Mouse (Mus musculus) embryo, embryonic 10 days (tissue): Measurements from ENCODE around the gene Kcnd3.
A peak's percentile ranks its signal among the peaks of the same experiment; 100 is the strongest.

Experiments
- DNase-seq: peaks from one replicate; pipeline ENCODE4 v3.0.0-alpha.2; 2015; ENCODE audit warnings: low spot score

The Kcnd3 gene

GRCm38 (mm10) chr3:105451627-105452555 lies at the start of gene Kcnd3:
Gene Kcnd3, plus strand, starts transcription at chr3:105452330.
- DNase-seq = peak; percentile 31

- DNase-seq = no peak
Observed at GRCm38 (mm10) chr3:105402676-105403075, 49.5 kb upstream of the Kcnd3 start.

GRCm38 (mm10) chr3:105403410-105404076 lies 48.6 kb upstream of the Kcnd3 start:
- peak; percentile 50 for DNase-seq

GRCm38 (mm10) chr3:105404077-105404446 lies 48.1 kb upstream of the Kcnd3 start:
- DNase-seq = no peak

GRCm38 (mm10) chr3:105405516-105405915 lies 46.6 kb upstream of the Kcnd3 start:
- no peak for DNase-seq

- DNase-seq = no peak
Observed at GRCm38 (mm10) chr3:105406036-105406435, 46.1 kb upstream of the Kcnd3 start.

GRCm38 (mm10) chr3:105408211-105408610 lies 43.9 kb upstream of the Kcnd3 start:
- DNase-seq = no peak

- no peak for DNase-seq
Observed at GRCm38 (mm10) chr3:105410810-105411209, 41.3 kb upstream of the Kcnd3 start.

- DNase-seq = no peak
Observed at GRCm38 (mm10) chr3:105411776-105412175, 40.4 kb upstream of the Kcnd3 start.

GRCm38 (mm10) chr3:105412229-105412628 lies 39.9 kb upstream of the Kcnd3 start:
- DNase-seq = no peak

- no peak for DNase-seq
Observed at GRCm38 (mm10) chr3:105412681-105413080, 39.4 kb upstream of the Kcnd3 start.

GRCm38 (mm10) chr3:105418441-105418840 lies 33.7 kb upstream of the Kcnd3 start:
- no peak for DNase-seq

- no peak for DNase-seq
Observed at GRCm38 (mm10) chr3:105422391-105422790, 29.7 kb upstream of the Kcnd3 start.

GRCm38 (mm10) chr3:105423427-105423826 lies 28.7 kb upstream of the Kcnd3 start:
- DNase-seq = peak; percentile 51

GRCm38 (mm10) chr3:105428586-105428985 lies 23.5 kb upstream of the Kcnd3 start:
- DNase-seq = no peak

- no peak for DNase-seq
Observed at GRCm38 (mm10) chr3:105436383-105436782, 15.7 kb upstream of the Kcnd3 start.

- no peak for DNase-seq
Observed at GRCm38 (mm10) chr3:105436971-105437370, 15.2 kb upstream of the Kcnd3 start.

- no peak for DNase-seq
Observed at GRCm38 (mm10) chr3:105440873-105441495, 11.1 kb upstream of the Kcnd3 start.

GRCm38 (mm10) chr3:105450641-105451470 lies 1.3 kb upstream of the Kcnd3 start:
- peak; percentile 52 for DNase-seq

GRCm38 (mm10) chr3:105452556-105453213 lies 555 bp downstream of the Kcnd3 start:
- DNase-seq = peak; percentile 53

- no peak for DNase-seq
Observed at GRCm38 (mm10) chr3:105453214-105453950, 1.3 kb downstream of the Kcnd3 start.
